Mouse (Mus musculus): ENCODE results near the gene Msmo1. TPM values are rescaled to one million over a fixed set of nuclear protein-coding genes. Genes with fewer than 3 reads are reported as not detected.

The Msmo1 gene
- polyA plus RNA-seq, 1 experiment from 2014 or later, result 180 TPM

GRCm38 (mm10) chr8:64728156-64728555, 5.4 kb downstream of the Msmo1 start:
- Histone ChIP-seq H3K9me3 (ENCODE audit: control insufficient read depth, low read length) (no peaks in the 10 kb centered on the region), H3K4me1 (replicated peaks; ENCODE audit: control insufficient read depth, insufficient read depth, low read length) (peaks cover 25% of the 10 kb centered on the region), H3K4me2 (replicated peaks) (no peak overlapping the region), H3K27me3 (ENCODE audit: control insufficient read depth, insufficient read depth, low read length) (no peaks in the 10 kb centered on the region), H3K4me3 (replicated peaks; ENCODE audit: low read length) (no peak overlapping the region), H3K36me3 (replicated peaks; ENCODE audit: control insufficient read depth, insufficient read depth) (peaks cover 73% of the 10 kb centered on the region), H3K27ac (no peak overlapping the region), H3K9ac (no peak overlapping the region)
- ATAC-seq (ENCODE audit: low FRiP score) (no peak), DNase-seq (ENCODE audit: low spot score) (no peak)
- 92% methylated on average over 7 of the region's 7 CpGs for WGBS

- ATAC-seq (ENCODE audit: low FRiP score) (no peak), DNase-seq (ENCODE audit: low spot score) (peak; percentile 23)
- H3K9ac ChIP-seq, result no peak overlapping the region
- no peak overlapping the region for H3K4me2 ChIP-seq (replicated peaks)
- H3K4me1 ChIP-seq (replicated peaks; ENCODE audit: control insufficient read depth, insufficient read depth, low read length), result peaks cover 17% of the 10 kb centered on the region
- peaks cover 90% of the 10 kb centered on the region for H3K36me3 ChIP-seq (replicated peaks; ENCODE audit: control insufficient read depth, insufficient read depth)
- H3K9me3 ChIP-seq (ENCODE audit: control insufficient read depth, low read length), result no peaks in the 10 kb centered on the region
- no peak overlapping the region for H3K27ac ChIP-seq
- 83% methylated on average over 4 of the region's 4 CpGs for WGBS
- H3K4me3 ChIP-seq (replicated peaks; ENCODE audit: low read length), result no peak overlapping the region
- H3K27me3 ChIP-seq (ENCODE audit: control insufficient read depth, insufficient read depth, low read length), result no peaks in the 10 kb centered on the region
Observed at GRCm38 (mm10) chr8:64726190-64726695, 7.3 kb downstream of the Msmo1 start.

GRCm38 (mm10) chr8:64723206-64723605, 10.4 kb downstream of the Msmo1 start:
- H3K4me3 ChIP-seq (replicated peaks; ENCODE audit: low read length), result no peak overlapping the region
- DNase-seq (ENCODE audit: low spot score) (no peak), ATAC-seq (ENCODE audit: low FRiP score) (no peak)
- H3K4me2 ChIP-seq (replicated peaks), result no peak overlapping the region
- no peak overlapping the region for H3K9ac ChIP-seq
- H3K4me1 ChIP-seq (replicated peaks; ENCODE audit: control insufficient read depth, insufficient read depth, low read length), result no peaks in the 10 kb centered on the region
- H3K36me3 ChIP-seq (replicated peaks; ENCODE audit: control insufficient read depth, insufficient read depth), result peaks cover 95% of the 10 kb centered on the region
- no peak overlapping the region for H3K27ac ChIP-seq
- H3K9me3 ChIP-seq (ENCODE audit: control insufficient read depth, low read length), result no peaks in the 10 kb centered on the region
- H3K27me3 ChIP-seq (ENCODE audit: control insufficient read depth, insufficient read depth, low read length), result no peaks in the 10 kb centered on the region
- 98% methylated on average over 2 of the region's 2 CpGs for WGBS

GRCm38 (mm10) chr8:64717868-64718267, 15.7 kb downstream of the Msmo1 start:
- H3K9ac ChIP-seq, result no peak overlapping the region
- H3K4me1 ChIP-seq (replicated peaks; ENCODE audit: control insufficient read depth, insufficient read depth, low read length), result no peaks in the 10 kb centered on the region
- ATAC-seq (ENCODE audit: low FRiP score) (no peak), DNase-seq (ENCODE audit: low spot score) (no peak)
- no peaks in the 10 kb centered on the region for H3K27me3 ChIP-seq (ENCODE audit: control insufficient read depth, insufficient read depth, low read length)
- no peaks in the 10 kb centered on the region for H3K9me3 ChIP-seq (ENCODE audit: control insufficient read depth, low read length)
- H3K27ac ChIP-seq, result no peak overlapping the region
- H3K4me2 ChIP-seq (replicated peaks), result no peak overlapping the region
- H3K4me3 ChIP-seq (replicated peaks; ENCODE audit: low read length), result no peak overlapping the region
- WGBS, result 87% methylated on average over 7 of the region's 7 CpGs
- peaks cover 81% of the 10 kb centered on the region for H3K36me3 ChIP-seq (replicated peaks; ENCODE audit: control insufficient read depth, insufficient read depth)

- ATAC-seq (ENCODE audit: low FRiP score) (no peak), DNase-seq (ENCODE audit: low spot score) (no peak)
- Histone ChIP-seq H3K27me3 (ENCODE audit: control insufficient read depth, insufficient read depth, low read length) (no peaks in the 10 kb centered on the region), H3K36me3 (replicated peaks; ENCODE audit: control insufficient read depth, insufficient read depth) (peaks cover 29% of the 10 kb centered on the region), H3K9me3 (ENCODE audit: control insufficient read depth, low read length) (no peaks in the 10 kb centered on the region), H3K4me1 (replicated peaks; ENCODE audit: control insufficient read depth, insufficient read depth, low read length) (no peaks in the 10 kb centered on the region), H3K4me2 (replicated peaks) (no peak overlapping the region), H3K27ac (no peak overlapping the region), H3K9ac (no peak overlapping the region), H3K4me3 (replicated peaks; ENCODE audit: low read length) (no peak overlapping the region)
- WGBS, result 86% methylated on average over 7 of the region's 7 CpGs
Observed at GRCm38 (mm10) chr8:64712499-64712898, 21.1 kb downstream of the Msmo1 start.

- DNase-seq (ENCODE audit: low spot score), result no peak
- WGBS, result 48% methylated on average over 1 of the region's 1 CpGs
- Histone ChIP-seq H3K9me3 (ENCODE audit: control insufficient read depth, low read length) (no peaks in the 10 kb centered on the region), H3K4me1 (replicated peaks; ENCODE audit: control insufficient read depth, insufficient read depth, low read length) (no peaks in the 10 kb centered on the region), H3K4me3 (replicated peaks; ENCODE audit: low read length) (no peak overlapping the region), H3K27me3 (ENCODE audit: control insufficient read depth, insufficient read depth, low read length) (no peaks in the 10 kb centered on the region), H3K27ac (no peak overlapping the region), H3K4me2 (replicated peaks) (no peak overlapping the region), H3K36me3 (replicated peaks; ENCODE audit: control insufficient read depth, insufficient read depth) (peaks cover 19% of the 10 kb centered on the region), H3K9ac (no peak overlapping the region)
- ATAC-seq (ENCODE audit: low FRiP score), result no peak
Observed at GRCm38 (mm10) chr8:64711544-64711943, 22.0 kb downstream of the Msmo1 start.

- no peaks in the 10 kb centered on the region for H3K9me3 ChIP-seq (ENCODE audit: control insufficient read depth, low read length)
- DNase-seq (ENCODE audit: low spot score) (no peak), ATAC-seq (ENCODE audit: low FRiP score) (no peak)
- H3K9ac ChIP-seq, result no peak overlapping the region
- no peaks in the 10 kb centered on the region for H3K27me3 ChIP-seq (ENCODE audit: control insufficient read depth, insufficient read depth, low read length)
- H3K4me2 ChIP-seq (replicated peaks), result no peak overlapping the region
- H3K27ac ChIP-seq, result no peak overlapping the region
- H3K4me3 ChIP-seq (replicated peaks; ENCODE audit: low read length), result no peak overlapping the region
- no peaks in the 10 kb centered on the region for H3K36me3 ChIP-seq (replicated peaks; ENCODE audit: control insufficient read depth, insufficient read depth)
- no peaks in the 10 kb centered on the region for H3K4me1 ChIP-seq (replicated peaks; ENCODE audit: control insufficient read depth, insufficient read depth, low read length)
Observed at GRCm38 (mm10) chr8:64707481-64707880, 26.1 kb downstream of the Msmo1 start.

- 85% methylated on average over 1 of the region's 1 CpGs for WGBS
- ATAC-seq (ENCODE audit: low FRiP score), result no peak
Observed at GRCm38 (mm10) chr8:64703191-64703590, 30.4 kb downstream of the Msmo1 start.

GRCm38 (mm10) chr8:64692651-64693201, 40.9 kb downstream of the Msmo1 start, which contains the start of gene Cpe:
Gene Cpe (minus strand): TSS chr8:64693054.
- H3K27ac ChIP-seq, result peak within 1 kb of the TSS; percentile 98
- H3K27me3 ChIP-seq (ENCODE audit: control insufficient read depth, insufficient read depth, low read length), result no peaks in the 10 kb centered on the region
- DNase-seq (ENCODE audit: low spot score) (peak; percentile 87), ATAC-seq (ENCODE audit: low FRiP score) (peak; percentile 98)
- no peaks in the 10 kb centered on the region for H3K9me3 ChIP-seq (ENCODE audit: control insufficient read depth, low read length)
- peak within 1 kb of the TSS; percentile 73 for H3K4me3 ChIP-seq (replicated peaks; ENCODE audit: low read length)
- no peaks in the 10 kb centered on the region for H3K36me3 ChIP-seq (replicated peaks; ENCODE audit: control insufficient read depth, insufficient read depth)
- H3K4me1 ChIP-seq (replicated peaks; ENCODE audit: control insufficient read depth, insufficient read depth, low read length), result peaks cover 20% of the 10 kb centered on the region
- H3K4me2 ChIP-seq (replicated peaks), result peak within 1 kb of the TSS; percentile 53
- H3K9ac ChIP-seq, result peak within 1 kb of the TSS; percentile 95
- WGBS, result under 1% methylated on average over 54 of the region's 54 CpGs

More at GRCm38 (mm10) chr8:64703191-64703590, 30.4 kb downstream of the Msmo1 start:
- DNase-seq (ENCODE audit: low spot score), result no peak
- Histone ChIP-seq H3K9me3 (ENCODE audit: control insufficient read depth, low read length) (no peaks in the 10 kb centered on the region), H3K4me1 (replicated peaks; ENCODE audit: control insufficient read depth, insufficient read depth, low read length) (no peaks in the 10 kb centered on the region), H3K9ac (no peak overlapping the region), H3K36me3 (replicated peaks; ENCODE audit: control insufficient read depth, insufficient read depth) (no peaks in the 10 kb centered on the region), H3K27me3 (ENCODE audit: control insufficient read depth, insufficient read depth, low read length) (no peaks in the 10 kb centered on the region), H3K27ac (no peak overlapping the region), H3K4me3 (replicated peaks; ENCODE audit: low read length) (no peak overlapping the region), H3K4me2 (replicated peaks) (no peak overlapping the region)
